Mouse (Mus musculus) lung, embryonic 15.5 days (tissue): Measurements from ENCODE around the gene Racgap1. TPM values are rescaled to one million over a fixed set of nuclear protein-coding genes. Genes with fewer than 3 reads are reported as not detected.
A peak's percentile ranks its signal among the peaks of the same experiment; 100 is the strongest.

Source experiments
- ATAC-seq: fragments of 200-750 bp; cut with Nextera tagmentation; 2 replicates; pipeline ENCODE4 v1.8.0; 2017; ENCODE audit warnings: moderate number of reproducible peaks, borderline replicate concordance; ENCODE audit not compliant: low FRiP score, low TSS enrichment; ENCODE audit errors: extremely low read depth
- H3K27ac ChIP-seq: fragments of 300-500 bp; sonication (generic); 2 replicates; pipeline ENCODE4 v1.5.1; 2015; ENCODE audit warnings: moderate library complexity, mild to moderate bottlenecking, inconsistent platforms
- H3K27me3 ChIP-seq: fragments of 300-500 bp; sonication (generic); 2 replicates; pipeline ENCODE4 v1.6.1; 2015; ENCODE audit warnings: inconsistent platforms
- H3K36me3 ChIP-seq: fragments of 300-500 bp; sonication (generic); 2 replicates; pipeline ENCODE4 v1.6.1; 2015; ENCODE audit warnings: inconsistent platforms
- H3K4me1 ChIP-seq: fragments of 300-500 bp; sonication (generic); 2 replicates; pipeline ENCODE4 v1.6.1; 2015; ENCODE audit warnings: inconsistent platforms
- H3K4me2 ChIP-seq: fragments of 300-500 bp; sonication (generic); 2 replicates; pipeline ENCODE4 v1.6.1; 2015; ENCODE audit warnings: inconsistent platforms, mild to moderate bottlenecking, moderate library complexity
- H3K4me3 ChIP-seq: fragments of 300-500 bp; sonication (generic); 2 replicates; pipeline ENCODE4 v1.5.1; 2015; ENCODE audit warnings: mild to moderate bottlenecking, inconsistent platforms
- H3K9ac ChIP-seq: fragments of 300-500 bp; sonication (generic); 2 replicates; pipeline ENCODE4 v1.6.1; 2015; ENCODE audit warnings: inconsistent platforms
- H3K9me3 ChIP-seq: fragments of 300-500 bp; sonication (generic); 2 replicates; pipeline ENCODE4 v1.6.1; 2016; ENCODE audit warnings: inconsistent platforms
- WGBS: fragments of 180-500 bp; shearing (Covaris S2); methylation state at CpG from one replicate; pipeline ENCODE4 v1.1.7; 2015; 5-methylcytosine and 5-hydroxymethylcytosine counted together
- polyA plus RNA-seq: library from polyadenylated mRNA; unstranded; fragments of >200 nt; fragmentation: Nextera tagmentation; extraction: Ambion mirVana; gene quantifications from 2 replicates; pipeline ENCODE4 v1.2.1, GENCODE M21; 2015

The Racgap1 gene
- polyA plus RNA-seq, 1 experiment from 2014 or later = 186 TPM

- no peak overlapping the region for H3K27ac ChIP-seq
- no peak overlapping the region for H3K4me3 ChIP-seq
- H3K4me1 ChIP-seq = peaks cover 13% of the 10 kb centered on the region
- no peak overlapping the region for H3K4me2 ChIP-seq
- no peaks in the 10 kb centered on the region for H3K36me3 ChIP-seq
- ATAC-seq = 0 out of 2 replicates have a peak, but pooled peaks have one; percentile 44
- WGBS = 13% methylated on average over 13 of the region's 13 CpGs
- no peak overlapping the region for H3K9ac ChIP-seq
- H3K9me3 ChIP-seq = no peaks in the 10 kb centered on the region
- peaks cover 11% of the 10 kb centered on the region for H3K27me3 ChIP-seq
Measured at GRCm38 (mm10) chr15:99678063-99678800, 26.8 kb upstream of the Racgap1 start.

- Histone ChIP-seq H3K9ac (no peak overlapping the region), H3K27ac (no peak overlapping the region), H3K9me3 (no peaks in the 10 kb centered on the region), H3K4me3 (no peak overlapping the region), H3K36me3 (no peaks in the 10 kb centered on the region), H3K4me2 (no peak overlapping the region), H3K27me3 (peaks cover 23% of the 10 kb centered on the region), H3K4me1 (peaks cover 13% of the 10 kb centered on the region)
- 31% methylated on average over 8 of the region's 8 CpGs for WGBS
- ATAC-seq = peak; percentile 32; the same call in 1 of the 2 replicates
Measured at GRCm38 (mm10) chr15:99677089-99677488, 25.6 kb upstream of the Racgap1 start.

- Histone ChIP-seq H3K27me3 (peaks cover 45% of the 10 kb centered on the region), H3K4me2 (no peak overlapping the region), H3K4me3 (no peak overlapping the region), H3K27ac (no peak overlapping the region), H3K9ac (no peak overlapping the region), H3K4me1 (peaks cover 26% of the 10 kb centered on the region), H3K36me3 (no peaks in the 10 kb centered on the region), H3K9me3 (no peaks in the 10 kb centered on the region)
- ATAC-seq = no peak
- WGBS = 82% methylated on average over 3 of the region's 3 CpGs
Measured at GRCm38 (mm10) chr15:99674866-99675265, 23.4 kb upstream of the Racgap1 start.

GRCm38 (mm10) chr15:99671783-99672182 lies 20.3 kb upstream of the Racgap1 start:
- Histone ChIP-seq H3K4me2 (peak overlapping the region; percentile 8; the same call in 1 of the 2 replicates), H3K9me3 (no peaks in the 10 kb centered on the region)
- WGBS = 61% methylated on average over 14 of the region's 14 CpGs

GRCm38 (mm10) chr15:99670964-99671670 lies 19.7 kb upstream of the Racgap1 start:
- H3K4me3 ChIP-seq = peak overlapping the region; percentile 51
- peaks cover 13% of the 10 kb centered on the region for H3K4me1 ChIP-seq
- H3K27me3 ChIP-seq = peaks cover 62% of the 10 kb centered on the region
- no peak for ATAC-seq
- WGBS = 8% methylated on average over 17 of the region's 17 CpGs
- H3K9ac ChIP-seq = peak overlapping the region; percentile 34
- no peaks in the 10 kb centered on the region for H3K9me3 ChIP-seq
- H3K27ac ChIP-seq = no peak overlapping the region
- peak overlapping the region; percentile 98 for H3K4me2 ChIP-seq
- H3K36me3 ChIP-seq = no peaks in the 10 kb centered on the region

More at GRCm38 (mm10) chr15:99671783-99672182, 20.3 kb upstream of the Racgap1 start:
- no peak overlapping the region for H3K9ac ChIP-seq
- H3K27me3 ChIP-seq = peaks cover 56% of the 10 kb centered on the region
- no peak for ATAC-seq
- H3K4me1 ChIP-seq = peaks cover 13% of the 10 kb centered on the region
- no peak overlapping the region for H3K4me3 ChIP-seq
- H3K27ac ChIP-seq = no peak overlapping the region
- H3K36me3 ChIP-seq = no peaks in the 10 kb centered on the region

GRCm38 (mm10) chr15:99670154-99670821 lies 18.8 kb upstream of the Racgap1 start, which contains the start of gene Asic1:
TSS of gene Asic1 (plus strand) at chr15:99670368.
- H3K4me1 ChIP-seq = peaks cover 13% of the 10 kb centered on the region
- H3K4me2 ChIP-seq = peak within 1 kb of the TSS; percentile 98
- peaks cover 71% of the 10 kb centered on the region for H3K27me3 ChIP-seq
- H3K27ac ChIP-seq = no peak within 1 kb of the TSS
- H3K4me3 ChIP-seq = peak within 1 kb of the TSS; percentile 51
- H3K9ac ChIP-seq = peak within 1 kb of the TSS; percentile 34
- no peaks in the 10 kb centered on the region for H3K9me3 ChIP-seq
- 1% methylated on average over 51 of the region's 74 CpGs for WGBS
- no peaks in the 10 kb centered on the region for H3K36me3 ChIP-seq
- ATAC-seq = peak; percentile 58; the same call in 1 of the 2 replicates

- Histone ChIP-seq H3K27me3 (peaks cover 80% of the 10 kb centered on the region), H3K4me2 (no peak overlapping the region), H3K4me3 (no peak overlapping the region), H3K4me1 (peaks cover 20% of the 10 kb centered on the region), H3K9ac (no peak overlapping the region), H3K9me3 (no peaks in the 10 kb centered on the region), H3K36me3 (no peaks in the 10 kb centered on the region), H3K27ac (no peak overlapping the region)
- 10% methylated on average over 1 of the region's 1 CpGs for WGBS
- ATAC-seq = no peak
Measured at GRCm38 (mm10) chr15:99669392-99669791, 17.9 kb upstream of the Racgap1 start.

GRCm38 (mm10) chr15:99668881-99669280 lies 17.4 kb upstream of the Racgap1 start:
- peaks cover 25% of the 10 kb centered on the region for H3K4me1 ChIP-seq
- peaks cover 84% of the 10 kb centered on the region for H3K27me3 ChIP-seq
- no peaks in the 10 kb centered on the region for H3K9me3 ChIP-seq
- no peak overlapping the region for H3K4me3 ChIP-seq
- WGBS = 3% methylated on average over 12 of the region's 12 CpGs
- no peak overlapping the region for H3K4me2 ChIP-seq
- H3K9ac ChIP-seq = no peak overlapping the region
- no peaks in the 10 kb centered on the region for H3K36me3 ChIP-seq
- ATAC-seq = no peak
- H3K27ac ChIP-seq = no peak overlapping the region

GRCm38 (mm10) chr15:99667544-99667943 lies 16.1 kb upstream of the Racgap1 start:
- H3K4me3 ChIP-seq = no peak overlapping the region
- peaks cover 26% of the 10 kb centered on the region for H3K4me1 ChIP-seq
- no peaks in the 10 kb centered on the region for H3K9me3 ChIP-seq
- no peak overlapping the region for H3K4me2 ChIP-seq
- H3K36me3 ChIP-seq = no peaks in the 10 kb centered on the region
- H3K27me3 ChIP-seq = peaks cover 79% of the 10 kb centered on the region
- no peak overlapping the region for H3K9ac ChIP-seq
- ATAC-seq = no peak
- no peak overlapping the region for H3K27ac ChIP-seq
- WGBS = 96% methylated on average over 2 of the region's 2 CpGs

GRCm38 (mm10) chr15:99664600-99665451 lies 13.4 kb upstream of the Racgap1 start:
- Histone ChIP-seq H3K4me2 (peak overlapping the region; percentile 93), H3K4me1 (peaks cover 14% of the 10 kb centered on the region), H3K27ac (peak overlapping the region; percentile 41; the same call in 1 of the 2 replicates), H3K9ac (peak overlapping the region; percentile 38), H3K27me3 (peaks cover 63% of the 10 kb centered on the region), H3K36me3 (no peaks in the 10 kb centered on the region), H3K4me3 (peak overlapping the region; percentile 44), H3K9me3 (no peaks in the 10 kb centered on the region)
- peak; percentile 77 for ATAC-seq
- WGBS = under 1% methylated on average over 51 of the region's 52 CpGs
